Mouse (Mus musculus): Measurements from ENCODE around the gene Klri1. TPM values are rescaled to one million over a fixed set of nuclear protein-coding genes. Genes with fewer than 3 reads are reported as not detected.
"Not testable (repeated sequence)": the region's sequence is repeated elsewhere in the genome, so short reads cannot be mapped to it uniquely, and the experiment has no call there.

Gene Klri1
- polyA plus RNA-seq, 1 experiment: not detected

- H3K4me3 ChIP-seq (ENCODE audit: insufficient read depth, low read length): no peak overlapping the region
- H3K4me1 ChIP-seq (ENCODE audit: control insufficient read depth, insufficient read depth, low read length): no peaks in the 10 kb centered on the region
- TF ChIP-seq CTCF (IDR thresholded peaks at IDR 0.05; ENCODE audit: extremely low read depth, insufficient read depth, low read length): no peak
- TF ChIP-seq POLR2A (IDR thresholded peaks at IDR 0.05; ENCODE audit: extremely low read depth, insufficient read depth, low read length): no peak
- no peak overlapping the region for H3K27ac ChIP-seq (ENCODE audit: insufficient read depth, low read length)
Measured at GRCm38 (mm10) chr6:129680379-129680778, 36.6 kb downstream of the Klri1 start.

GRCm38 (mm10) chr6:129678873-129679272 lies 38.1 kb downstream of the Klri1 start, which contains the start of gene Klrc1:
Gene Klrc1, minus strand, starts transcription at chr6:129678973.
- no peak within 1 kb of the TSS for H3K27ac ChIP-seq (ENCODE audit: insufficient read depth, low read length)
- no peaks in the 10 kb centered on the region for H3K4me1 ChIP-seq (ENCODE audit: control insufficient read depth, insufficient read depth, low read length)
- no peak within 1 kb of the TSS for H3K4me3 ChIP-seq (ENCODE audit: insufficient read depth, low read length)
- TF ChIP-seq POLR2A (IDR thresholded peaks at IDR 0.05; ENCODE audit: extremely low read depth, insufficient read depth, low read length): no peak
- no peak for TF ChIP-seq CTCF (IDR thresholded peaks at IDR 0.05; ENCODE audit: extremely low read depth, insufficient read depth, low read length)

- not testable (repeated sequence) for H3K27ac ChIP-seq (ENCODE audit: insufficient read depth, low read length); H3K4me3 ChIP-seq (ENCODE audit: insufficient read depth, low read length); H3K4me1 ChIP-seq (ENCODE audit: control insufficient read depth, insufficient read depth, low read length)
Measured at GRCm38 (mm10) chr6:129661301-129661700, 55.6 kb downstream of the Klri1 start.

GRCm38 (mm10) chr6:129660589-129660988 lies 56.3 kb downstream of the Klri1 start, which contains the start of gene Klrc2:
Gene Klrc2, minus strand, starts transcription at chr6:129660689.
- not testable (repeated sequence) for H3K4me1 ChIP-seq (ENCODE audit: control insufficient read depth, insufficient read depth, low read length); H3K27ac ChIP-seq (ENCODE audit: insufficient read depth, low read length); H3K4me3 ChIP-seq (ENCODE audit: insufficient read depth, low read length)

Other genes starting within 250 kb of the Klri1 start
- not detected in 2 replicates for gene Olr1, start 210.0 kb downstream of the Klri1 start, polyA plus RNA-seq (2012; rRNA removed)
- gene Tmem52b, start 204.6 kb downstream of the Klri1 start, polyA plus RNA-seq (2012; rRNA removed): not detected in 2 replicates
- 580 and 605 TPM in 2 replicates for gene Gabarapl1, start 184.0 kb downstream of the Klri1 start, polyA plus RNA-seq (2012; rRNA removed)
- gene Klre1, start 139.2 kb downstream of the Klri1 start, polyA plus RNA-seq (2012; rRNA removed): 0.08 and 0.13 TPM in 2 replicates
- gene Klrd1, start 125.3 kb downstream of the Klri1 start, polyA plus RNA-seq (2012; rRNA removed): 0.30 TPM in 1 of 2 replicates, not detected in the other
- gene Klrk1, start 93.3 kb downstream of the Klri1 start, polyA plus RNA-seq (2012; rRNA removed): 0.04 and 0.08 TPM in 2 replicates
- gene Klrc3, start 73.8 kb downstream of the Klri1 start, polyA plus RNA-seq (2012; rRNA removed): not detected in 2 replicates
- 0.04 TPM in 1 of 2 replicates, not detected in the other for gene Klrc2, start 56.4 kb downstream of the Klri1 start, polyA plus RNA-seq (2012; rRNA removed)
- not detected in 2 replicates for gene Klrc1, start 38.2 kb downstream of the Klri1 start, polyA plus RNA-seq (2012; rRNA removed)
- 0.02 TPM in 2 replicates for gene Klri2, start 23.4 kb upstream of the Klri1 start, polyA plus RNA-seq (2012; rRNA removed)
- gene Gm156, start 67.1 kb upstream of the Klri1 start, polyA plus RNA-seq (2012; rRNA removed): not detected in 2 replicates
- not detected in 2 replicates for gene Gm17631, start 145.5 kb upstream of the Klri1 start, polyA plus RNA-seq (2012; rRNA removed)
- gene Klra17, start 159.5 kb upstream of the Klri1 start, polyA plus RNA-seq (2012; rRNA removed): not detected in 2 replicates
- gene Klra5, start 200.5 kb upstream of the Klri1 start, polyA plus RNA-seq (2012; rRNA removed): not detected in 2 replicates

All from cortical plate, adult 2 months (tissue).